Mouse (Mus musculus) heart, adult 2 months (tissue): ENCODE data around the gene Ccdc78.

ENCODE experiments used
- CTCF ChIP-seq: fragments of 200-600 bp; IDR thresholded peaks from 2 replicates; pipeline ENCODE4 v1.8.1; 2022; ENCODE audit warnings: antibody characterized with exemption, mild to moderate bottlenecking, moderate library complexity
- POLR2A ChIP-seq: fragments of 200-500 bp; IDR thresholded peaks from 2 replicates; pipeline ENCODE4 v1.6.1; 2011; ENCODE audit warnings: mild to moderate bottlenecking, low read depth, low read length, control low read depth; ENCODE audit not compliant: insufficient read depth

GRCm38 (mm10) chr17:25755627-25756377 lies 30.6 kb upstream of the Ccdc78 start:
- no peak for TF ChIP-seq POLR2A
- no peak for TF ChIP-seq CTCF
